Mouse (Mus musculus): ENCODE results near the gene Map4k3.

Gene Map4k3

DNA sequence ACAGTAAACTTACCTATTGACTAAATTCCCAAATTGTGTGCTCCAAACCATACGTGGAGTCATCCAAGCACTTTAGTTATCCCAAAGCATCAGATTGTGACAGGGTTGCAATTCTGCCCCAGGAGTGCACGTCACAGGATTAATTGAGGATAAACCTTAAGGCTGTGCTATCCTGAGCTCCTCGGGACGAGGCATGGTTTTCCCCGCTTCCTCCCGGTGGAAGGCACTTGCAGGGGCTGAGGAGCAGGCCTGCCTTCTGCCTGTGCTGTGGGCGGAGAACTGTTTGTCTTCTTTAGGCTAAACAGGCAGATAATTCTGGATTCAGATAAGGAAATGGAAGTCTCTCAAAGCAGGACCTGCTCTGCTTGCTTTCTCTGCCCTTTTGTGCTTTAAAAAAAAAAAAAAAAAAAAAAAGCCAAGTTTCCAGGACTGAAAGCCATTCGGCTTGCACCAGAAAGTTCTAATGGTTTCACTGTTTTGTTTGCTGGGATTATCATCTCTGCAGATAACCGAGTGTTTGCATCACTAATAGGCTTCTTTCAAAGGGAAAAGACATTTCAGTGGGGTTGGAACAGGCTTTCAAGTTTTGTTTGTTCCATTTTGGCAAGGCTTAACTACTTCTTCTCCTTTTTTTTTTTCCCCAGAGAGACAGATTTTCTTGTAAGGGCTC is 930 bp upstream of the Map4k3 start:
- DNase-seq, result no peak

DNA sequence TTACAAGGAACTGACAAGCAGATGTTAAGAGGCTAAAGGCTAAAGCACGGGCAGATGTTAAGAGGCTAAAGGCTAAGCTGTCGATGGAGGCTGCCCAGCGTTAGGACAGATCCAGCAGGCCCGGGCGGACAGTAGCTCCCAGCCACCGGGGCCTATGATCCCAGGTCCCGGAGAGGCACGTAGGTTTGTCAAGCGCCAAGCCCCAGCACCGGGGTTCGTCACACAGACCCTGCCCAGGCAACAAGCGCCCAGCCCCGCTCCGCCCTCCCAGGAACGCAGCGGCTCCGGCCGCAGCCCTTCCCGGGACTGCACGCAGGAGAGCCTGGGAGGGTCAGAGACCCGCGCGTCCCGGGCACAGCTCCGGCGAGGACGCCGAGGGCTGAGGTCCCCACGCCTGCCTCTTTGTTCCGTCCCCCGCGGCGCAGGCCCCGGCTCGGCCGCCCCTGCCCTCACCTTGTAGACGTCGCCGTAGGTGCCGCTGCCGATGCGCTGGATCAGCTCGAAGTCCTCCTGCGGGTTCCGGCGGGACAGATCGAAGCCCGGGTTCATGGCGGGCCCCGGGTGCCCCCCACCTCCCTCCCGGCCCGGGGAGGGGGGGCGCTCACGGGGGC is 839 bp downstream of the Map4k3 start:
- DNase-seq, result peak; percentile 58 to 60

DNA sequence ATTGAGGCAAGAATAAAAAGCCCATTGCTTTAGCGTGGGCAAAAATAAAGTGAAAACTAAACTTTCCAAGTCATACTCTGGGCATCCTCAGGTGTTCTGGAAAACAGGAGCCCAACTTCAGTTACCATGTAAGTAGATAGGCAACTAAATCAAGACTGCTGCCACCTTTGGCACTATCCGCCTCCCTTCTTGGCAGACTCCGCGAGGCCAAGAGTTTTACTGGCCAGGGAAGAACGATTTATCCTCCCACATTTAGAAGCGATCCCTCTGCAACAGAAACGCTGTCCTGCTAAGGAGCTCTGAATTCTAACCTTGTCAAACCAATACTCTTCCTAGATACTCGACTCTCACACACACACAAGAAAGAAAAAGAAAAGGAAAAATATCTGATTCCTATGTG is 1.5 kb downstream of the Map4k3 start:
- DNase-seq, result peak; percentile 61 to 69

DNA sequence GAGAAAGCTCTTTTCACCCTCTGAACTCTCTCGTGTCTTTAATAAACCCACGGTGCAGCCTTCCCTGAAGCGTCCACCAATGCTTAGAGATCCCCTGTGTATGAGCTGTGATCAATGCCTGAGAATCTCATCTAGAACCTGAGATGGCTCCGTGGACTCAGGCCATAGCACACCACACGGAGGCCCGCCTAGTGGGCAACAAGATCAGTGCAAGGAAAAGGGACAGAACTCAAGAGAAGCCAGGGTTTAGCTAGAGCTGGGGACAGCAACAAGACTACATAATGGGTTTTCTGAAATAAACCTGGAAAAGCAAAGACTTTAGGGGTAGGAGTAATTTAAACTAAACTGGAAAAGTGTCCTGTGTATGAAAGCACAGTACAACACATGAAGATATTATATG is 5.2 kb downstream of the Map4k3 start:
- DNase-seq, result no peak

DNA sequence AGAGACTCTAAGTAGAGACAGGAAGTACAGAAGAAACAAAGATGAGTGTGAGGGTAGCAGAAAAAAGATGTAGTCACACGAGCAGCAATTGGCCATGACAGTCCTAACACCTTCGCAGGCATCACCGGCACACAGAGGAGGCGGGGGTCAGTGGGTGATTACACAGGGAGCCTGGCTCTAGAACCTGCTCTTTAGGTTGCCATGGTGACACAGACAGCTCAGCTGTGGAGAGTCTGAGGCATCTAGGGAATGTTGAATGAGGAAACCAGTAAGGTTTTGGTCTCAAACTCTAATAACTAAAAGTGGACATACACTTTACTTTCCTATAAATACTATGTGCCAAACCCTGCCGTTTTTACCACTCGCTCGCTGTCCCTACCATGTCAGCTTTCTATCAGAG is 6.6 kb downstream of the Map4k3 start:
- no peak for DNase-seq

DNA sequence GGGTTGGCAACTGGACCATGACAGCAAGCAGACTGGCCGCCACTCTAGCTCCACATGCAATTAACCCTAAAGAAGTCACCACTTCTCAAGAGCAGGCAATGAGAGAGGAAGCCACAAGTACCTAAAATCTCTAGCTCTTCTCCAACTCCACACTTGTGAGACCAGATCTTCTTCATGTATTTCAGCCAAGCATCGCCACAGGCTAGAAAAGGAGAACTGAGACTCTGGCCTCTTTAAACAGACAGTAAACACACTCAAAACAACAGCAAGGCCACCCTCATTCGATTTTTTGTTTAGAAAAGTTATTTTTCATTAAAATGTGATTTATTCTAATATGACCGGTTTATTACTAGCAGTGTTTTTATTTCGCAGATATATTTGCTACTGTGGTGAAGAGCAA is 9.0 kb downstream of the Map4k3 start:
- DNase-seq, result no peak

DNA sequence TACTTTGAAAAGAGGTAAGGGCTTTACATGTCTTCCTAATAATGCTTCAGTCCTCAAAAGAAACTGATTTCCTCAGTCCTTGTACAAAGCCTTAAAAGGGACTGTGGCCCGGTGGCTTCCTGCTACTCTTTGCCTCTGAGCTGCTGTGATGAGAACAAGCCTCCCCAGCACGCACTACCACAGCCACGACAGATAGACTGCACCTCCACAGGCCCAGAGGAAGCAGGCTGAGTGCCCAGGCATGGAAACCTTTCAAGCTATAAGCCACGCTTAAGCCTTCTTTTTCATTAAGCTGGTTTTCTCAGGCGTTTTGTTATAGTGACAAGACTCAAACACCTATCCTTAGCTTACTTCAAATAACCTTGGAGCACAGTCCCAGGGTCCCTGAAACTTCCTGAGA is 10.0 kb downstream of the Map4k3 start:
- DNase-seq, result no peak

DNA sequence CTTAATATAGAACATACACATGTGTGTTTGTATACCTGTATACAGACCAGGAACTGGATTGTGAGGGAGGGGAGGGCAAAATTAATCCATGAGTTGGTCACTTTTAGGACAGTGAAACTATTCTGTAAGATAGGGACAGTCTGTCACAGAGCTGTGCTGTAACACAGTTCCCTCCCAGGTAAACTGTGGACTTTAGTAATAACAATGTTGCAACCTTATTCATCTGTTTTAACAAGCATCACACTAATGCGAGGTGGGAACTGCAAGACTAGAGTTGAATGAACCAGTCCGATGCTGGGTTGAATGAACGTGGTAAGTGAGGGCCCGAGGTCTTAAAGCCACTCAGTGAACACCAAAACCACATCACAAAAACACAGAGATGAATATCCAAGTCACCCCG is 14.7 kb downstream of the Map4k3 start:
- no peak for DNase-seq

DNA sequence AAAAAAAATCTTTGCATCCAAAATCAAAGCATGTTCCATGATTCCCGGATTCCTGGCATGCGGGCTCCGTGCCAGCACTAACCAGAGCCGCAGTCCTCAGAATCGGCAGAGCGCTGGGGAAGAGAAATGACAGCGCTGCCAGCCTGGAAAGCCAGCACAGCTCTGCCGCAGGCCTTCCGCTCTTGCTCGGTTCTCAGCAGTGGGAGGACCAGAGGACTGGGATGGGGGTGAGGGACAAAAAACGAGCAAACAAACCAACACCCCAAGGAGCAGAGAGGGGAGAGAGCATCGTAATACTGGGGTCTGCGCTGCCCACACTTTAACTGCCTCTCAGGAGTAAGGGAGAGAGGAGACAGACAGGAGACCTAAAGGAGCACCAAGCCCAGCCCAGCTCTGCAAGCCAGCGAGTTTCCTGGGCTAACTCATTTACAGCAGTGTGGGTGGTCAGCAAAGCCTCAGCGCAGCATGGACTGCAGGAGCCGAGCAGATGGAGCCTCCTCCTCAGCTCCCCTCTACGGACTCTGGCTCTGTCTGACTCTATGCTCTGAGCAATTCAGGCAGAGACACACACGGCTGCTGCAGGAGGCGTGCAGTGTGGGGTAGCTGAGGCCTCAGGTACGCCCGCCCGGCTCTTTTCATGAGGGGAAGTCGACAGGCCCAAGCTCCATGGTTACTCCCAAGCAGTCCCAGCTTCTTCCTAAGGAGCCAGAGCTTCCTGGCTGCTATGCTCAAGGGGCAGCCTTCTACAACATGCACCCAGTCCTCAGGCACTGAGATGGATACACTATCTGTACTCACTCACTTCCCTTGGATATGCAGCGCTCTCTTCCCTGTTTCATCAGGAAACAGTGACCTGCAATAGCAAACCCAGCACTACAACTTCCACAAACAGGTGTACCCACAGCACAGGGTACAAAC is 18.1 kb downstream of the Map4k3 start:
- DNase-seq, result peak; percentile 75 to 79

DNA sequence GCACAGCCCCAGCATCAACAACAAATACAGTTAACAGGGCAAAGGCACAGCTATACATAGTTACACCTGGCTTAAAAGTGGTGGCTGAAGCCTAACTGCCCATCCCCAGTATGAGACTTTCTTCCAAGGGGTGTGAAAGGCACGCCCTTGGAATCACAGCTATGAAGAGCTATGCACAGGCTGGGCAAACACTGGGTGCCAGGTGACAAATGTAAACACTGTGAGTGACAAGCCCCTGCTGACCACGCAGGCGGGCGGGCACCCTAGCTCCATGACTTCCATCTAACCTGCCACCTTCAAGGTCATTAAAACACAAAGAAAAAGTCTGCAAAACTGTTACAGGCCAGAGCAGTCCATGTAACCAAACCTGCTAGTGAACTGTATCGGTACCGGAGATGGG is 19.5 kb downstream of the Map4k3 start:
- no peak for DNase-seq

DNA sequence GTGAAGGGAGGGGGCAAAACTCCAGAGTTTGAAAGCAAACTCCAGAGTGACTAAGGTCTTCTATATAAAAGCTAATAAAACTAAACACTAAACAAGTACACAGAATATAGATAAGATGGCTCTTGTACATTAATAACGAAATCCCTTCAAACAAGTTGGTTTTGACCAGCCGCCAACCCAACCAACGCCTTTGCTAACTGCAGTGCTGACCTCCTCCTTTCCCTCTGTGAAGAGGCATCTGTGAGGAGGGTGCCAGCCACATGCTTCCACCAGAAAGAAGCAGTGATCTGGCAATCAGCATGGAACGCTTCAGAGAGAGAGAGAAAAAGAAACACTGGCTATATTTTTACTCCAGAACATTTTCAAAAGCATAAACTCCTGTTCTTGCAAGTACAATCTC is 21.1 kb downstream of the Map4k3 start:
- DNase-seq, result peak in 1 of 2 experiments; percentile 39

DNA sequence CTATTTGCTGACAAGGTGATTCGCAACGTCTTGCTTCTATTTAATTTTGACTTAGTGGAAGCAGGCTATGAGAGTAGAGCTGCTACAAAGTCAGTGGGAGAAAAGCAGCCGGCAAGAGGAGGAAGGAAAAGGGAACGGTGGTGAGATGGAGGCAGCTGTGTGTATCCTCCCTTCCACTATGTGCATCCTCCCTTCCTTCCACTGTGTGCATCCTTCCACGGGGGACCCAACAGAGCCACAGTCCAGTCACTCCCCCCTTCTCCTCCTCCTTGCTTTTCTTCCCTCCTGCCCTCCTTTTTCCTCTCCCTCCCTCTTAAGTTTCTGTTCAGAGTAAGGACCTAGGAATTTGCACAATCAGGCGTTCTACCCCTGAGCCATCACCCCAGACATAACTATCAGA is 21.7 kb downstream of the Map4k3 start:
- no peak for DNase-seq

DNA sequence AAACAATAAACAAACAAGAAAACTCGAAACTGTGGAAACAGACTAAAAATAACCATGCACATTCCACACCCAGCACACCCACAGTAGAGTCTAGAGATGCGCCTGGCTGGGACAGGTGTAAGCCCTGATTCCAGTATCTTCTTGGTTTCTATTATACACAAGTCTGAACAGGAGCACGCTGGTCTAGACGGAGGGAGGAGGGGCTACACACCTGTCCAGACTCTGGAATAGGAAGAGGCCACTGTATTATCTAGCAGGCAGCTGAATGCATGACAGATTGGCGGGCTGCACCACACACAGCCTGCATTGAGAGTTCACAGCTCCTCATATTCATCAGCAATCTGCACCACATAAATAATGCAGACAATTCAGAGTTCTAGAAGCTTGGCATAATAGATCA is 26.6 kb downstream of the Map4k3 start:
- no peak for DNase-seq

DNA sequence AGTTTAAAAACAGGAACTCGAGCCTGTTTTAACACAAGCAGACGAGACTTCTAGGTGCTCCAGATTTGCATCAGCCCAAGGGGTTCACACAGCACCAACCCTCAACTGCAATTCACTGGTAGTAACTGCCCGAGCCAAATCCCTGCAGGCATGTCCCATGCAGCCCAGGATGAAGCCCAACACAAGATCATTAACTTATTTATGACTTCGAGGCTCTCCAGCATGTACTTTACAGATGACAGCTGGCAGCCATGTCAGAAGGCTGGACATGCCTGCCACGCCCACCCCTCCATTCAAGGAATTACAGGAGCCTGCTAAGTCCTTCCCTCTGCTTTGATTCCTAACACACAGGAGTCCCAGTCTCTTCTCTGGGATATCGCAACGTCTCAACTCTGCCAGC is 29.4 kb downstream of the Map4k3 start:
- no peak for DNase-seq

DNA sequence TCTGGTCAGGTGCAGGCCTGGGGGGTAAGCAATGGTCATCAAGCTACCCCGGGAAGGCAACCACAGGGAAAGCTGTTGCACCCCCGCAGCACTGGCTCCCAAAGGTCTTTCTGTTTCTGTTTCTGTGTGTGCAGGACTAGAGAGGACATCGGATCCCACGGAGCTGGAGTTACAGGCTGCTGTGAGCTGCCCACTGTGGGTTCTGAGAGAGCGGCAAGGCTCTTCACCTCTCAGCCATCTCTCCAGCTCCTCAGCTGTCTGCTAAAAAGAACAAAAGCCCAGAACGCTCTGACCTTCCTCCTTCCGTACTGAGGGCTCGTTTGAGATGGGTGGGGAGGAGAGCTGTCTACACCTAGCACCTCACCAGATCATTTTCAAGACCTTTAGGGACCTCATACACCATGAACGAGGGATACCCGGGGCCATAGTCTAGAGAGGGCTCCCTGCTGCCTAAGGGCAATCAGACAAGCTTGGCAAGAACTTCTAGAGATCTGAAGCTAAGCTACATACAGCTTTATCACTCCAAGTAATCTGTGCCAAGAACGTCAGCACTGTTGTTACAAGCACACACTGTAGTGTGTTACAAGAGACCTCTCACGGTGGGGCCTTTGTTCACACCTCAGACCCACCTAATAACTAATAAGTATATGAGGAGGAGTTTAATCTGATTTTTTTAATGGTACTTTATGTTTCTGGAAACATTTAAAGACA is 29.9 kb downstream of the Map4k3 start:
- no peak for DNase-seq

DNA sequence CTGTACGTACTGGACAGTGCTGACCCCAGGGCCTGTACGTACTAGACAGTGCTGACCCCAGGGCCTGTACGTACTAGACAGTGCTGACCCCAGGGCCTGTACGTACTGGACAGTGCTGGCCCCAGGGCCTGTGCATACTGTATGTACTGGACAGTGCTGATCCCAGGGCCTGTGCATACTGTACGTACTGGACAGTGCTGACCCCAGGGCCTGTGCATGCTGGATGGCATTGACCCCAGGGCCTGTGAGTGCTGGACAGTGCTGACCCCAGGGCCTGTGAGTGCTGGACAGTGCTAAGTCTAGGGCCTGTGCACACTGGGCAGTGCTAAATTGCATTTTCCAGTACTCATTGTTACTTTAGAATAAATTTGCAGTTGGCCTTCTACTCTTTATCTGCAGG is 31.3 kb downstream of the Map4k3 start:
- no peak for DNase-seq

DNA sequence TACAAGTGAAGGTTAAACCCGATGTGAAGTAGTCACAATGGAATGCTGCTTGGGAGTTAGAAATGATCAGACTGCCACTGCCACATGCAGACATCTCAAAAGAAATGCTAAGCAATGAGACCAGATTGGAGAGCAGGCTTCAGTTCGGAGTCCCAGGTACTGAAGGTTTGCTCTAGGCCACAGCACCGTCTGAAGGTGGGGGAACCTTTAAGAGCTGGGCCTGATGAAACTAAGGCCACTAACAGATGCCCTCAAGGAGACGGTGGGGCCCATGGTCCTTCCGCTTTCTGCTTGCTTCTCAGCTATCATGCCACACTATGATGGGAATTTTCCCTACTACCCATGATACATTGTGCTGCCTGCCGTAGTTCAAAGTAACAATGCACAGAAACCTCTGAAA is 32.1 kb downstream of the Map4k3 start:
- no peak for DNase-seq

DNA sequence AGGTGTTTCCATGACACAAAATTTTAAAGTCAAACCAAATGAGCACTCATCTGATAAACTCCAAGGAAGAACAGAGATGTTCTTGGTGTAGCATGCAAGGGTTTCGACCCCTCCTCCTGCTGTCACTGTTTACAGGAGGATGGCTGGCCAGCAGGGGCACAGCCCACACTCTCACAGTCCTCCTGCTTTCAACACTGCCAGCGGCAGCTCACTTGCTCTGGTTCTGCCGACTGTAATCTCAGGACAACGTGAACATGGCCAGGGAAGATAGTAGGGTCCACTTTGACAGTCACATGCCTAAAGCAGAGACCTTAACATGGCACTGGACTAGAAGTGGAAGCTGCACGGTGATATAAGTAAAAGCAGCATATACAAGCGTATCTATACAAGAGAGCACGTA is 34.6 kb downstream of the Map4k3 start:
- DNase-seq, result no peak

DNA sequence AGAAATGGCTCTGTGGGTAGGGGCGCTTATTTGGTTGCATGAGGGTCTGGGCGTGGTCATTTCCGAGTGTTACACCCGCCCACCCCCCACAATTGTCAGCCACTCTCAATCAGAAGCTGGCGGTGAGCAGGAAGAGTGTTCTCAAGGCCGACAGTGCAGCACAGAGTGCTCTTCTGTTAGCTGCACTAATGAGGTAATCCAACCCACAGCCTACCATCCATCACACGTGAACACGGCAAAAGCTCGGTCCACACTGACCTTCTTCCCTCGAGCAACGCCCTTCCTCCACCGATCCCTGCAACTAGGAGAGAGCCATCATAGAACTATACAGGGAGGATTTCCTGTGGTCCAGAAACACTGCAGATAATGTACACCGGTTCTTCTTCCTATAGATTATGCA is 36.1 kb downstream of the Map4k3 start:
- DNase-seq, result no peak

DNA sequence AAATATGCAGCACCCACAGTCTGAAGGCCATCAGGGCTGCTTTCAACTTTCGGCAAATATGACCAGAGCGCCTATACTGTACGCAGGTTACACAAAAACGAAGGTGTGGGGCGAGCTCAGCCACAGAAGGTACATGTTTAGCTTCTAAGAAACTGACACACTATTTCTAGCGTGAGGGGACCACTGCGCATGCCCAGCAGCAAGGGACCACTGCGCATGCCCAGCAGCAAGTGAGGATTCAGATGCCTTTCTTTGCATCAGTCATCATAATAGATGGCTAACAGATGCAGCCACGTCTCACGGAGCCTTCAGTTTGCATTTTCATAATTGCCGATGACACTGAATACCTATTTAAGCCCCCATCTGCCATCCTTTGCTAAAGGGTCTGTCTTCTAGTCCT is 39.6 kb downstream of the Map4k3 start:
- no peak for DNase-seq

DNA sequence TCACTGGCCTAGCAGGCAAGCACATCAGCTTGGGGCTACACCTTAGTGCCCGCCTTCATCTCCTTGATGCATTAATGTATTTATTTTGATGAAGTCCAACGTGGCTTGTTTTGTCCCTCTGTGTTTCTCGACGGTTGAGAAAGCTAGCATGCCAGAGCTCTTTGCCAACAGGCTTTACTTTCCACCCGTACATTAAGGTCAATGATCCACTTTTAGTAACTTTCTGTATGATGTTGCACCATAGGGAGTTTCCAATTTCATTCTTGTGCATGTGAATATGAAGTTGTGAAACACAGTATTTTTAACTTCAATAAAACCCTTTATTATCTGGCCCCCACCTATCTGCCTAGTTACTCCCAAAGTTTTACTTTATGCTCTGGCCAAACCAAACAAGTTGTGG is 42.2 kb downstream of the Map4k3 start:
- no peak for DNase-seq

DNA sequence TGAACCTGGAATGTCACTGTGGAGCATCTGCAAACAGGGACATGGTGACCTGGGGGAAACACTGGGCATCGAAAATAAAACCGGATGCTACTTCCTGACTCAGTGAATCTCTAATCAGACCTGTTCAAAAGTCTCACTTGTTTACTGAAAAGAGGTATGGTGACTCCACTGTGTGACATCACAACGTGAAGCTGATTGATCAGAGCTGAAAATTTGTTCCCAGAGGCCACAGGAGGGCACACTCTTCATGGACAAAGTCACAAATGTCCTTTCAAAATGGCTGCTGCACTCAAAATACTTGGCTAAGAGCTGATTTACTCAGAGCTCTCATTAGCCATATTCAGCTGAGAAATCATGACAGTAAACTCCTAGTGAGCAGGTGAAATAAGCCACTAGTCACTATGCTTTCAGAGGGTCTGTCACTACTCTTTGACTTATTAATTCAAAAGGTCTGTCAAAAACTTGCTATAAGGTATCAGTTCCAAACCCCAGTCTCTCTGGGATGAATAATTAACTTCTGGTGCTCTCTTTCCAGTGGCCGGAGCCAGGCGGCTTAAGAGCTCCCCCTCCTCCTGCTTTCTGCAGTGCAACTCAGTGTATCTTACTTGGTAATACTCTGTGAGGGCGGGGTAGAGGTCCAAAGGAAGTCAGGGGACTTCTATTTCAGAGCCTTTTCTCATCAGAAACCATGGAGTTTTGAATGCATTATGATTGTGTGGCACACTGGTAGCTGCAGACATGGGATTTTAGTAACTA is 44.3 kb downstream of the Map4k3 start:
- DNase-seq, result peak; percentile 35 to 54

DNA sequence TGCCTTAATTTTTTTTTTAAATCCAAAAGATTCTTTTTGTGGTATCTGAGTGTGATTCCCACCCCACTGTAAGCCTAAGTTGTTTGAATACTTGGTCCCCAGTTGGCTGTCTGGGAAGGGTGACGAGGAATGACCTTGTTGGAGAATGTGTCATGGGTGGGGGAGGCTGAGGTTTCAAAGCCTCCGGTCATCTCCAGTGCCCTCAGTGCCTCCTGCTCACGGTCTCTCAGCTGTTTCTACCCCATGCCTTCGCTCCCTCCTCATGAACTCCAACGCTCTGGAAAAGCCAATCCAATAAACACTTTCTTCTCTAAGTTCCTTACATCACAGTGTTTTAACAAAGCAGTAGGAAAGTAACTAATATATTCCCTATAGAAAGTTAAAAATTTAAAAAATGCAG is 45.2 kb downstream of the Map4k3 start:
- DNase-seq, result no peak
